Mouse (Mus musculus) cerebellum, postnatal 10 days (tissue): ENCODE data around the gene Exoc2.

Experiments used
- DNase-seq, 2 experiments: peaks; one replicate each; pipeline ENCODE4 v3.0.0; 2021; ENCODE audit warnings: mixed read lengths in 2 of 2

Exoc2 gene

GRCm38 (mm10) chr13:30971047-30971446, 2.8 kb downstream of the Exoc2 start:
- no peak for DNase-seq

- peak; percentile 58 to 64 for DNase-seq
Observed at GRCm38 (mm10) chr13:30968311-30968710, 5.6 kb downstream of the Exoc2 start.

- peak; percentile 59 to 74 for DNase-seq
Observed at GRCm38 (mm10) chr13:30966507-30966911, 7.4 kb downstream of the Exoc2 start.

- DNase-seq, result no peak
Observed at GRCm38 (mm10) chr13:30961932-30962331, 12.0 kb downstream of the Exoc2 start.

- DNase-seq, result no peak
Observed at GRCm38 (mm10) chr13:30960714-30961113, 13.2 kb downstream of the Exoc2 start.

- DNase-seq, result no peak
Observed at GRCm38 (mm10) chr13:30953580-30953979, 20.3 kb downstream of the Exoc2 start.

GRCm38 (mm10) chr13:30952044-30952443, 21.8 kb downstream of the Exoc2 start:
- DNase-seq, result no peak

GRCm38 (mm10) chr13:30949181-30949580, 24.7 kb downstream of the Exoc2 start:
- no peak for DNase-seq

- peak in 1 of 2 experiments; percentile 15 for DNase-seq
Observed at GRCm38 (mm10) chr13:30947540-30947939, 26.4 kb downstream of the Exoc2 start, which contains the start of gene Hus1b. TSS of gene Hus1b (minus strand) at chr13:30947759.

- DNase-seq, result peak in 1 of 2 experiments; percentile 11
Observed at GRCm38 (mm10) chr13:30947129-30947528, 26.8 kb downstream of the Exoc2 start.

GRCm38 (mm10) chr13:30945788-30946187, 28.1 kb downstream of the Exoc2 start:
- DNase-seq, result no peak

- no peak for DNase-seq
Observed at GRCm38 (mm10) chr13:30932972-30933371, 40.9 kb downstream of the Exoc2 start.

GRCm38 (mm10) chr13:30931613-30932012, 42.3 kb downstream of the Exoc2 start:
- DNase-seq, result no peak

GRCm38 (mm10) chr13:30929119-30929518, 44.8 kb downstream of the Exoc2 start:
- no peak for DNase-seq

GRCm38 (mm10) chr13:30924269-30924668, 49.6 kb downstream of the Exoc2 start:
- DNase-seq, result no peak

GRCm38 (mm10) chr13:30921914-30922313, 52.0 kb downstream of the Exoc2 start:
- no peak for DNase-seq

- no peak for DNase-seq
Observed at GRCm38 (mm10) chr13:30913757-30914156, 60.1 kb downstream of the Exoc2 start.

- DNase-seq, result no peak
Observed at GRCm38 (mm10) chr13:30913028-30913427, 60.9 kb downstream of the Exoc2 start.

GRCm38 (mm10) chr13:30911931-30912625, 61.8 kb downstream of the Exoc2 start:
- DNase-seq, result no peak

- no peak for DNase-seq
Observed at GRCm38 (mm10) chr13:30910889-30911288, 63.0 kb downstream of the Exoc2 start.

GRCm38 (mm10) chr13:30902286-30902685, 71.6 kb downstream of the Exoc2 start:
- DNase-seq, result no peak

GRCm38 (mm10) chr13:30901387-30902041, 72.4 kb downstream of the Exoc2 start:
- peak; percentile 24 to 33 for DNase-seq

GRCm38 (mm10) chr13:30894015-30894634, 79.8 kb downstream of the Exoc2 start:
- DNase-seq, result no peak

GRCm38 (mm10) chr13:30892315-30892714, 81.6 kb downstream of the Exoc2 start:
- no peak for DNase-seq
